Mouse (Mus musculus) kidney, postnatal 10 days (tissue): ENCODE results near the gene Atg7.

Experiments
- DNase-seq: peaks from one replicate; pipeline ENCODE4 v3.0.0; 2021; ENCODE audit warnings: mixed read lengths

Atg7 gene

GRCm38 (mm10) chr6:114906209-114906608, 263.3 kb downstream of the Atg7 start:
- DNase-seq, result no peak

DNA sequence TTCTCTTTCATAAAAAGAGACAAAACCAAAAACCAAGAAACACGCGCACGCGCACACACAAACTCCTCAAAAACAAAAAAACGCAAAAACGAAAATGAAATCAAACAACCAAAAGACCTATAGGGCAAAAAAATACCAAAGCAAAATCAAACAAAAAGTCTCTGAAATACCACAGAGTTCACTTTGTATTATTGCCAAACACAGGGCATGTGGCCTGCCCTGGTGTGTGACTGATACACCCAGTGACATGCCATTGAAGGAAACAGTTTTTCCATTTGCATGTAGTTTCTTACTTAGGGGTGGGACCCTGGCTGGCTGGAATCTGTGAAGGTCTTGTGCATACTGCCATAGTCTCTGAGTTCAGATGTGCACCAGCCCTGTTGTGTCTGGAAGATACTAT, 264.6 kb downstream of the Atg7 start:
- no peak for DNase-seq

GRCm38 (mm10) chr6:114909801-114910200, 266.9 kb downstream of the Atg7 start:
- no peak for DNase-seq
